Mouse (Mus musculus) c-Kit-negative CD71-positive TER-119-positive erythroid progenitor cells, embryonic 14.5 days (primary cell): Measurements from ENCODE around the gene Nbl1.

Source experiments
- DNase-seq: peaks from one replicate; pipeline ENCODE4 v3.0.0-alpha.2; 2013; ENCODE audit warnings: low read depth, low spot score

Nbl1 gene

GRCm38 (mm10) chr4:139100326-139100725 lies 7.5 kb upstream of the Nbl1 start:
- DNase-seq: no peak

GRCm38 (mm10) chr4:139096201-139096600 lies 3.4 kb upstream of the Nbl1 start:
- no peak for DNase-seq

- DNase-seq: no peak
Observed at GRCm38 (mm10) chr4:139095406-139095805, 2.6 kb upstream of the Nbl1 start.

GRCm38 (mm10) chr4:139093196-139093530 lies 370 bp upstream of the Nbl1 start:
- no peak for DNase-seq

- DNase-seq: no peak
Observed at GRCm38 (mm10) chr4:139091478-139092355, 1.1 kb downstream of the Nbl1 start.

- DNase-seq: no peak
Observed at GRCm38 (mm10) chr4:139091066-139091465, 1.7 kb downstream of the Nbl1 start.

GRCm38 (mm10) chr4:139090303-139090940 lies 2.4 kb downstream of the Nbl1 start:
- no peak for DNase-seq

GRCm38 (mm10) chr4:139088982-139089671 lies 3.7 kb downstream of the Nbl1 start:
- DNase-seq: no peak

GRCm38 (mm10) chr4:139086984-139087383 lies 5.8 kb downstream of the Nbl1 start:
- DNase-seq: no peak

GRCm38 (mm10) chr4:139086037-139086436 lies 6.8 kb downstream of the Nbl1 start:
- DNase-seq: peak; percentile 58

- DNase-seq: no peak
Observed at GRCm38 (mm10) chr4:139085337-139085736, 7.5 kb downstream of the Nbl1 start.

GRCm38 (mm10) chr4:139082790-139083564 lies 9.8 kb downstream of the Nbl1 start:
- DNase-seq: no peak

GRCm38 (mm10) chr4:139081270-139081931 lies 11.4 kb downstream of the Nbl1 start:
- DNase-seq: no peak

GRCm38 (mm10) chr4:139080259-139080658 lies 12.5 kb downstream of the Nbl1 start:
- DNase-seq: no peak

GRCm38 (mm10) chr4:139079439-139079838 lies 13.4 kb downstream of the Nbl1 start:
- DNase-seq: no peak

GRCm38 (mm10) chr4:139078726-139079125 lies 14.1 kb downstream of the Nbl1 start:
- no peak for DNase-seq

GRCm38 (mm10) chr4:139078313-139078712 lies 14.5 kb downstream of the Nbl1 start:
- DNase-seq: no peak

- DNase-seq: no peak
Observed at GRCm38 (mm10) chr4:139075915-139076314, 16.9 kb downstream of the Nbl1 start.

- no peak for DNase-seq
Observed at GRCm38 (mm10) chr4:139075041-139075711, 17.6 kb downstream of the Nbl1 start, which contains the start of gene Htr6. TSS of gene Htr6 (minus strand) at chr4:139075570.

GRCm38 (mm10) chr4:139074060-139074459 lies 18.7 kb downstream of the Nbl1 start:
- DNase-seq: no peak

- no peak for DNase-seq
Observed at GRCm38 (mm10) chr4:139068287-139068686, 24.5 kb downstream of the Nbl1 start.
